Mouse (Mus musculus): ENCODE measurements at regions not wholly inside any gene's neighbourhood (a gene's known extent, or its start where the extent isn't known, plus 50 kb on each side); places are given as distances from the start of the nearest gene placed in this dataset.

GRCm38 (mm10) chr10:68378212-68378611 is 99.7 kb upstream of the Arid5b start:
- no peak overlapping the region for H3K27ac ChIP-seq (ENCODE audit: insufficient read depth, low read length)
- no peaks in the 10 kb centered on the region for H3K9me3 ChIP-seq (replicated peaks; ENCODE audit: control insufficient read depth, insufficient read depth, low read length, poor library complexity, severe bottlenecking)
- no peaks in the 10 kb centered on the region for H3K4me1 ChIP-seq (ENCODE audit: control insufficient read depth, insufficient read depth, low read length)
- H3K36me3 ChIP-seq (ENCODE audit: control insufficient read depth, insufficient read depth, low read length, poor library complexity, severe bottlenecking) = no peaks in the 10 kb centered on the region
- TF ChIP-seq EP300 (IDR thresholded peaks at IDR 0.05; ENCODE audit: insufficient read depth, low read depth, low read length) = no peak
- no peak for TF ChIP-seq CTCF (IDR thresholded peaks at IDR 0.05; ENCODE audit: low read depth, low read length)
- no peak for TF ChIP-seq POLR2A (IDR thresholded peaks at IDR 0.05; ENCODE audit: insufficient read depth, low read length)
- H3K9ac ChIP-seq (ENCODE audit: low read depth, poor library complexity, severe bottlenecking) = no peak overlapping the region
- no peak overlapping the region for H3K4me3 ChIP-seq (ENCODE audit: low read depth, low read length)
- no peaks in the 10 kb centered on the region for H3K27me3 ChIP-seq (ENCODE audit: control insufficient read depth, insufficient read depth, low read length, poor library complexity, severe bottlenecking)

GRCm38 (mm10) chr10:68377479-68377878 is 98.9 kb upstream of the Arid5b start:
- Histone ChIP-seq H3K27me3 (ENCODE audit: control insufficient read depth, insufficient read depth, low read length, poor library complexity, severe bottlenecking) (no peaks in the 10 kb centered on the region), H3K9me3 (replicated peaks; ENCODE audit: control insufficient read depth, insufficient read depth, low read length, poor library complexity, severe bottlenecking) (no peaks in the 10 kb centered on the region), H3K36me3 (ENCODE audit: control insufficient read depth, insufficient read depth, low read length, poor library complexity, severe bottlenecking) (no peaks in the 10 kb centered on the region), H3K4me3 (ENCODE audit: low read depth, low read length) (no peak overlapping the region), H3K4me1 (ENCODE audit: control insufficient read depth, insufficient read depth, low read length) (no peaks in the 10 kb centered on the region), H3K27ac (ENCODE audit: insufficient read depth, low read length) (no peak overlapping the region), H3K9ac (ENCODE audit: low read depth, poor library complexity, severe bottlenecking) (no peak overlapping the region)
- TF ChIP-seq POLR2A (IDR thresholded peaks at IDR 0.05; ENCODE audit: insufficient read depth, low read length) (no peak), CTCF (IDR thresholded peaks at IDR 0.05; ENCODE audit: low read depth, low read length) (no peak), EP300 (IDR thresholded peaks at IDR 0.05; ENCODE audit: insufficient read depth, low read depth, low read length) (no peak)

GRCm38 (mm10) chr10:68373875-68374274 is 95.3 kb upstream of the Arid5b start:
- Histone ChIP-seq H3K36me3 (ENCODE audit: control insufficient read depth, insufficient read depth, low read length, poor library complexity, severe bottlenecking) (no peaks in the 10 kb centered on the region), H3K27ac (ENCODE audit: insufficient read depth, low read length) (no peak overlapping the region), H3K27me3 (ENCODE audit: control insufficient read depth, insufficient read depth, low read length, poor library complexity, severe bottlenecking) (no peaks in the 10 kb centered on the region), H3K9me3 (replicated peaks; ENCODE audit: control insufficient read depth, insufficient read depth, low read length, poor library complexity, severe bottlenecking) (no peaks in the 10 kb centered on the region), H3K4me1 (ENCODE audit: control insufficient read depth, insufficient read depth, low read length) (no peaks in the 10 kb centered on the region), H3K4me3 (ENCODE audit: low read depth, low read length) (no peak overlapping the region), H3K9ac (ENCODE audit: low read depth, poor library complexity, severe bottlenecking) (no peak overlapping the region)
- no peak for TF ChIP-seq CTCF (IDR thresholded peaks at IDR 0.05; ENCODE audit: low read depth, low read length)
- no peak for TF ChIP-seq EP300 (IDR thresholded peaks at IDR 0.05; ENCODE audit: insufficient read depth, low read depth, low read length)
- TF ChIP-seq POLR2A (IDR thresholded peaks at IDR 0.05; ENCODE audit: insufficient read depth, low read length) = no peak

- Histone ChIP-seq H3K9me3 (replicated peaks; ENCODE audit: control insufficient read depth, insufficient read depth, low read length, poor library complexity, severe bottlenecking) (no peaks in the 10 kb centered on the region), H3K27ac (ENCODE audit: insufficient read depth, low read length) (no peak overlapping the region), H3K4me3 (ENCODE audit: low read depth, low read length) (no peak overlapping the region), H3K4me1 (ENCODE audit: control insufficient read depth, insufficient read depth, low read length) (no peaks in the 10 kb centered on the region), H3K27me3 (ENCODE audit: control insufficient read depth, insufficient read depth, low read length, poor library complexity, severe bottlenecking) (no peaks in the 10 kb centered on the region), H3K36me3 (ENCODE audit: control insufficient read depth, insufficient read depth, low read length, poor library complexity, severe bottlenecking) (no peaks in the 10 kb centered on the region), H3K9ac (ENCODE audit: low read depth, poor library complexity, severe bottlenecking) (no peak overlapping the region)
- TF ChIP-seq CTCF (IDR thresholded peaks at IDR 0.05; ENCODE audit: low read depth, low read length) = no peak
- no peak for TF ChIP-seq EP300 (IDR thresholded peaks at IDR 0.05; ENCODE audit: insufficient read depth, low read depth, low read length)
- no peak for TF ChIP-seq POLR2A (IDR thresholded peaks at IDR 0.05; ENCODE audit: insufficient read depth, low read length)
Observed at GRCm38 (mm10) chr10:68371785-68372184, 93.2 kb upstream of the Arid5b start.

GRCm38 (mm10) chr10:68370986-68371385 is 92.4 kb upstream of the Arid5b start:
- H3K36me3 ChIP-seq (ENCODE audit: control insufficient read depth, insufficient read depth, low read length, poor library complexity, severe bottlenecking) = no peaks in the 10 kb centered on the region
- H3K9ac ChIP-seq (ENCODE audit: low read depth, poor library complexity, severe bottlenecking) = no peak overlapping the region
- no peak for TF ChIP-seq EP300 (IDR thresholded peaks at IDR 0.05; ENCODE audit: insufficient read depth, low read depth, low read length)
- TF ChIP-seq POLR2A (IDR thresholded peaks at IDR 0.05; ENCODE audit: insufficient read depth, low read length) = no peak
- TF ChIP-seq CTCF (IDR thresholded peaks at IDR 0.05; ENCODE audit: low read depth, low read length) = no peak
- H3K27me3 ChIP-seq (ENCODE audit: control insufficient read depth, insufficient read depth, low read length, poor library complexity, severe bottlenecking) = no peaks in the 10 kb centered on the region
- H3K4me3 ChIP-seq (ENCODE audit: low read depth, low read length) = no peak overlapping the region
- no peaks in the 10 kb centered on the region for H3K4me1 ChIP-seq (ENCODE audit: control insufficient read depth, insufficient read depth, low read length)
- H3K9me3 ChIP-seq (replicated peaks; ENCODE audit: control insufficient read depth, insufficient read depth, low read length, poor library complexity, severe bottlenecking) = no peaks in the 10 kb centered on the region
- no peak overlapping the region for H3K27ac ChIP-seq (ENCODE audit: insufficient read depth, low read length)

- Histone ChIP-seq H3K9me3 (replicated peaks; ENCODE audit: control insufficient read depth, insufficient read depth, low read length, poor library complexity, severe bottlenecking) (no peaks in the 10 kb centered on the region), H3K4me3 (ENCODE audit: low read depth, low read length) (no peak overlapping the region), H3K27me3 (ENCODE audit: control insufficient read depth, insufficient read depth, low read length, poor library complexity, severe bottlenecking) (no peaks in the 10 kb centered on the region), H3K36me3 (ENCODE audit: control insufficient read depth, insufficient read depth, low read length, poor library complexity, severe bottlenecking) (no peaks in the 10 kb centered on the region), H3K9ac (ENCODE audit: low read depth, poor library complexity, severe bottlenecking) (no peak overlapping the region), H3K27ac (ENCODE audit: insufficient read depth, low read length) (no peak overlapping the region), H3K4me1 (ENCODE audit: control insufficient read depth, insufficient read depth, low read length) (no peaks in the 10 kb centered on the region)
- no peak for TF ChIP-seq EP300 (IDR thresholded peaks at IDR 0.05; ENCODE audit: insufficient read depth, low read depth, low read length)
- no peak for TF ChIP-seq POLR2A (IDR thresholded peaks at IDR 0.05; ENCODE audit: insufficient read depth, low read length)
- no peak for TF ChIP-seq CTCF (IDR thresholded peaks at IDR 0.05; ENCODE audit: low read depth, low read length)
Observed at GRCm38 (mm10) chr10:68366796-68367195, 88.3 kb upstream of the Arid5b start.

Measured in ES-Bruce4 (cell line).